Mouse (Mus musculus) heart, adult 2 months (tissue): ENCODE data around the gene Khdrbs2. TPM values are rescaled to one million over a fixed set of nuclear protein-coding genes. Genes with fewer than 3 reads are reported as not detected.

ENCODE experiments used
- DNase-seq, 2 experiments: peaks; one replicate each; pipeline ENCODE4 v3.0.0; 2021
- H3K27ac ChIP-seq: fragments of 200-600 bp; 2 replicates; pipeline ENCODE4 v1.8.1; 2022
- H3K27me3 ChIP-seq: fragments of 200-500 bp; 2 replicates; pipeline ENCODE4 v1.6.1; 2012; ENCODE audit warnings: mild to moderate bottlenecking, low read length, inconsistent platforms, mixed read lengths; ENCODE audit not compliant: control insufficient read depth, insufficient read depth
- H3K36me3 ChIP-seq: fragments of 200-500 bp; 2 replicates; pipeline ENCODE4 v1.6.1; 2012; ENCODE audit warnings: low read length, inconsistent platforms; ENCODE audit not compliant: control insufficient read depth, insufficient read depth
- H3K4me1 ChIP-seq: fragments of 200-500 bp; 2 replicates; pipeline ENCODE4 v1.6.1; 2011; ENCODE audit warnings: low read length; ENCODE audit not compliant: control insufficient read depth, insufficient read depth
- H3K4me3 ChIP-seq: fragments of 200-600 bp; 2 replicates; pipeline ENCODE4 v1.8.1; 2022
- H3K79me2 ChIP-seq: fragments of 200-500 bp; replicated peaks from 2 replicates; pipeline ENCODE4 v1.6.1; 2012; ENCODE audit warnings: mild to moderate bottlenecking, inconsistent platforms, low read length, moderate library complexity, mixed read lengths; ENCODE audit not compliant: control insufficient read depth, insufficient read depth
- H3K9ac ChIP-seq: fragments of 200-500 bp; 2 replicates; pipeline ENCODE4 v1.6.1; 2012; ENCODE audit warnings: low read depth, mild to moderate bottlenecking, control low read depth, inconsistent platforms, low read length, mixed read lengths
- CTCF ChIP-seq: fragments of 200-600 bp; IDR thresholded peaks from 2 replicates; pipeline ENCODE4 v1.8.1; 2022; ENCODE audit warnings: antibody characterized with exemption, mild to moderate bottlenecking, moderate library complexity
- EP300 ChIP-seq: fragments of 200-500 bp; IDR thresholded peaks from 2 replicates; pipeline ENCODE4 v1.6.1; 2011; ENCODE audit warnings: low read depth, low read length, control low read depth; ENCODE audit not compliant: insufficient read depth
- POLR2A ChIP-seq: fragments of 200-500 bp; IDR thresholded peaks from 2 replicates; pipeline ENCODE4 v1.6.1; 2011; ENCODE audit warnings: mild to moderate bottlenecking, low read depth, low read length, control low read depth; ENCODE audit not compliant: insufficient read depth
- WGBS: fragments of 180-500 bp; shearing (Covaris S2); methylation state at CpG from one replicate; pipeline ENCODE4 v1.1.7; 2018; 5-methylcytosine and 5-hydroxymethylcytosine counted together
- intact Hi-C: fragments of 180-260 bp; cut with DNase I; formaldehyde crosslinking; loops from one replicate; pipeline ENCODE4 v1.15.1; 2025
- polyA plus RNA-seq: library from polyadenylated mRNA; depleted of rRNA; stranded (reverse); fragments of >200 nt; gene quantifications from 2 replicates; pipeline ENCODE4 v1.2.3, GENCODE M21; 2012
- total RNA-seq, 2 experiments: library from RNA; stranded (reverse); gene quantifications; 2 replicates each; pipeline ENCODE4 v1.2.3; 2021

The Khdrbs2 gene
- total and polyA plus RNA-seq, 3 experiments, result 0.08 TPM; not detected in 2

GRCm38 (mm10) chr1:32258942-32259341, 86.4 kb downstream of the Khdrbs2 start:
- Histone ChIP-seq H3K79me2 (no peaks in the 10 kb centered on the region), H3K27me3 (no peaks in the 10 kb centered on the region), H3K9ac (no peak overlapping the region), H3K36me3 (no peaks in the 10 kb centered on the region), H3K4me3 (no peak overlapping the region), H3K4me1 (no peaks in the 10 kb centered on the region), H3K27ac (no peak overlapping the region)
- no peak for TF ChIP-seq POLR2A
- no peak for TF ChIP-seq CTCF
- TF ChIP-seq EP300, result no peak
- DNase-seq, result no peak
- intact Hi-C loops, result no loop called here
- WGBS, result 84% methylated on average over 3 of the region's 3 CpGs

- Histone ChIP-seq H3K36me3 (no peaks in the 10 kb centered on the region), H3K27ac (no peak overlapping the region), H3K4me1 (no peaks in the 10 kb centered on the region), H3K79me2 (no peaks in the 10 kb centered on the region), H3K4me3 (no peak overlapping the region), H3K27me3 (no peaks in the 10 kb centered on the region), H3K9ac (no peak overlapping the region)
- TF ChIP-seq CTCF, result no peak
- TF ChIP-seq POLR2A, result no peak
- no peak for TF ChIP-seq EP300
- DNase-seq, result no peak
- WGBS, result 82% methylated on average over 3 of the region's 3 CpGs
- intact Hi-C loops, result no loop called here
Measured at GRCm38 (mm10) chr1:32270519-32270918, 98.0 kb downstream of the Khdrbs2 start.

- H3K4me1 ChIP-seq, result no peaks in the 10 kb centered on the region
- H3K36me3 ChIP-seq, result no peaks in the 10 kb centered on the region
- no peak for DNase-seq
- no peak overlapping the region for H3K27ac ChIP-seq
- WGBS, result 60% methylated on average over 1 of the region's 1 CpGs
- H3K27me3 ChIP-seq, result no peaks in the 10 kb centered on the region
- H3K4me3 ChIP-seq, result no peak overlapping the region
- intact Hi-C loops, result no loop called here
- no peaks in the 10 kb centered on the region for H3K79me2 ChIP-seq
- no peak overlapping the region for H3K9ac ChIP-seq
- TF ChIP-seq CTCF, result no peak
- TF ChIP-seq EP300, result no peak
- no peak for TF ChIP-seq POLR2A
Measured at GRCm38 (mm10) chr1:32294702-32295101, 122.2 kb downstream of the Khdrbs2 start.

- Histone ChIP-seq H3K79me2 (no peaks in the 10 kb centered on the region), H3K4me3 (no peak overlapping the region), H3K27me3 (no peaks in the 10 kb centered on the region), H3K27ac (no peak overlapping the region), H3K36me3 (no peaks in the 10 kb centered on the region), H3K4me1 (no peaks in the 10 kb centered on the region), H3K9ac (no peak overlapping the region)
- 59% methylated on average over 5 of the region's 5 CpGs for WGBS
- no peak for TF ChIP-seq POLR2A
- TF ChIP-seq CTCF, result no peak
- no peak for TF ChIP-seq EP300
- DNase-seq, result no peak
- intact Hi-C loops, result no loop called here
Measured at GRCm38 (mm10) chr1:32301391-32301790, 128.9 kb downstream of the Khdrbs2 start.

- intact Hi-C loops, result no loop called here
- no peak overlapping the region for H3K4me3 ChIP-seq
- TF ChIP-seq CTCF, result no peak
- no peak for TF ChIP-seq POLR2A
- no peak for TF ChIP-seq EP300
- no peak overlapping the region for H3K9ac ChIP-seq
- no peaks in the 10 kb centered on the region for H3K4me1 ChIP-seq
- no peak overlapping the region for H3K27ac ChIP-seq
- WGBS, result 49% methylated on average over 3 of the region's 3 CpGs
- no peaks in the 10 kb centered on the region for H3K27me3 ChIP-seq
- DNase-seq, result no peak
- no peaks in the 10 kb centered on the region for H3K36me3 ChIP-seq
- H3K79me2 ChIP-seq, result no peaks in the 10 kb centered on the region
Measured at GRCm38 (mm10) chr1:32309074-32309473, 136.6 kb downstream of the Khdrbs2 start.

- no peaks in the 10 kb centered on the region for H3K4me1 ChIP-seq
- no peak overlapping the region for H3K27ac ChIP-seq
- H3K27me3 ChIP-seq, result no peaks in the 10 kb centered on the region
- intact Hi-C loops, result no loop called here
- no peak for DNase-seq
- no peak overlapping the region for H3K9ac ChIP-seq
- no peak overlapping the region for H3K4me3 ChIP-seq
- no peaks in the 10 kb centered on the region for H3K79me2 ChIP-seq
- TF ChIP-seq EP300 (no peak), CTCF (no peak), POLR2A (no peak)
- H3K36me3 ChIP-seq, result no peaks in the 10 kb centered on the region
Measured at GRCm38 (mm10) chr1:32309637-32310036, 137.1 kb downstream of the Khdrbs2 start.

- 75% methylated on average over 1 of the region's 1 CpGs for WGBS
- Histone ChIP-seq H3K4me1 (no peaks in the 10 kb centered on the region), H3K27me3 (no peaks in the 10 kb centered on the region), H3K36me3 (no peaks in the 10 kb centered on the region), H3K27ac (no peak overlapping the region), H3K9ac (no peak overlapping the region), H3K79me2 (no peaks in the 10 kb centered on the region), H3K4me3 (no peak overlapping the region)
- intact Hi-C loops, result no loop called here
- no peak for DNase-seq
- TF ChIP-seq POLR2A, result no peak
- no peak for TF ChIP-seq CTCF
- no peak for TF ChIP-seq EP300
Measured at GRCm38 (mm10) chr1:32339108-32339507, 166.6 kb downstream of the Khdrbs2 start.
